Mouse (Mus musculus): Measurements from ENCODE around the gene Nisch.

Nisch gene

GRCm38 (mm10) chr14:31191936-31192335, 24.8 kb downstream of the Nisch start:
- no peak for DNase-seq (ENCODE audit: low spot score)

GRCm38 (mm10) chr14:31189348-31189747, 27.4 kb downstream of the Nisch start:
- DNase-seq (ENCODE audit: low spot score): no peak

- DNase-seq (ENCODE audit: low spot score): peak; percentile 39
Observed at GRCm38 (mm10) chr14:31188771-31189181, 28.0 kb downstream of the Nisch start.

GRCm38 (mm10) chr14:31186656-31187055, 30.1 kb downstream of the Nisch start:
- no peak for DNase-seq (ENCODE audit: low spot score)

GRCm38 (mm10) chr14:31184195-31184594, 32.6 kb downstream of the Nisch start:
- no peak for DNase-seq (ENCODE audit: low spot score)

GRCm38 (mm10) chr14:31183541-31183940, 33.2 kb downstream of the Nisch start:
- no peak for DNase-seq (ENCODE audit: low spot score)

GRCm38 (mm10) chr14:31182786-31183290, 33.9 kb downstream of the Nisch start:
- DNase-seq (ENCODE audit: low spot score): no peak

GRCm38 (mm10) chr14:31181512-31181911, 35.2 kb downstream of the Nisch start:
- DNase-seq (ENCODE audit: low spot score): no peak

GRCm38 (mm10) chr14:31179677-31180365, 36.9 kb downstream of the Nisch start:
- no peak for DNase-seq (ENCODE audit: low spot score)

GRCm38 (mm10) chr14:31177715-31178114, 39.0 kb downstream of the Nisch start:
- no peak for DNase-seq (ENCODE audit: low spot score)

GRCm38 (mm10) chr14:31177287-31177686, 39.5 kb downstream of the Nisch start:
- DNase-seq (ENCODE audit: low spot score): no peak

- no peak for DNase-seq (ENCODE audit: low spot score)
Observed at GRCm38 (mm10) chr14:31173537-31173936, 43.2 kb downstream of the Nisch start.

GRCm38 (mm10) chr14:31172781-31173455, 43.8 kb downstream of the Nisch start:
- DNase-seq (ENCODE audit: low spot score): no peak

- DNase-seq (ENCODE audit: low spot score): no peak
Observed at GRCm38 (mm10) chr14:31171821-31172220, 44.9 kb downstream of the Nisch start.

GRCm38 (mm10) chr14:31171386-31171785, 45.4 kb downstream of the Nisch start:
- no peak for DNase-seq (ENCODE audit: low spot score)

- DNase-seq (ENCODE audit: low spot score): no peak
Observed at GRCm38 (mm10) chr14:31170963-31171362, 45.8 kb downstream of the Nisch start.

- no peak for DNase-seq (ENCODE audit: low spot score)
Observed at GRCm38 (mm10) chr14:31169508-31169907, 47.2 kb downstream of the Nisch start.

- DNase-seq (ENCODE audit: low spot score): peak; percentile 17
Observed at GRCm38 (mm10) chr14:31168425-31168824, 48.3 kb downstream of the Nisch start, which contains the start of gene Stab1. Gene Stab1, minus strand, starts transcription at chr14:31168641.

- no peak for DNase-seq (ENCODE audit: low spot score)
Observed at GRCm38 (mm10) chr14:31166827-31167226, 49.9 kb downstream of the Nisch start.

- DNase-seq (ENCODE audit: low spot score): no peak
Observed at GRCm38 (mm10) chr14:31165991-31166630, 50.6 kb downstream of the Nisch start.

- no peak for DNase-seq (ENCODE audit: low spot score)
Observed at GRCm38 (mm10) chr14:31165458-31165857, 51.3 kb downstream of the Nisch start.

- DNase-seq (ENCODE audit: low spot score): no peak
Observed at GRCm38 (mm10) chr14:31165010-31165409, 51.7 kb downstream of the Nisch start.

- no peak for DNase-seq (ENCODE audit: low spot score)
Observed at GRCm38 (mm10) chr14:31164067-31164466, 52.7 kb downstream of the Nisch start.

All from embryo, embryonic 10 days (tissue).